Mouse (Mus musculus): Measurements from ENCODE around the gene Piwil4.

The Piwil4 gene

GRCm38 (mm10) chr9:14740151-14740924 lies at the start of gene Piwil4:
TSS of gene Piwil4 (minus strand) at chr9:14740733.
- no peak for DNase-seq

GRCm38 (mm10) chr9:14787356-14787755 lies 46.8 kb upstream of the Piwil4 start:
- DNase-seq, result no peak

DNA sequence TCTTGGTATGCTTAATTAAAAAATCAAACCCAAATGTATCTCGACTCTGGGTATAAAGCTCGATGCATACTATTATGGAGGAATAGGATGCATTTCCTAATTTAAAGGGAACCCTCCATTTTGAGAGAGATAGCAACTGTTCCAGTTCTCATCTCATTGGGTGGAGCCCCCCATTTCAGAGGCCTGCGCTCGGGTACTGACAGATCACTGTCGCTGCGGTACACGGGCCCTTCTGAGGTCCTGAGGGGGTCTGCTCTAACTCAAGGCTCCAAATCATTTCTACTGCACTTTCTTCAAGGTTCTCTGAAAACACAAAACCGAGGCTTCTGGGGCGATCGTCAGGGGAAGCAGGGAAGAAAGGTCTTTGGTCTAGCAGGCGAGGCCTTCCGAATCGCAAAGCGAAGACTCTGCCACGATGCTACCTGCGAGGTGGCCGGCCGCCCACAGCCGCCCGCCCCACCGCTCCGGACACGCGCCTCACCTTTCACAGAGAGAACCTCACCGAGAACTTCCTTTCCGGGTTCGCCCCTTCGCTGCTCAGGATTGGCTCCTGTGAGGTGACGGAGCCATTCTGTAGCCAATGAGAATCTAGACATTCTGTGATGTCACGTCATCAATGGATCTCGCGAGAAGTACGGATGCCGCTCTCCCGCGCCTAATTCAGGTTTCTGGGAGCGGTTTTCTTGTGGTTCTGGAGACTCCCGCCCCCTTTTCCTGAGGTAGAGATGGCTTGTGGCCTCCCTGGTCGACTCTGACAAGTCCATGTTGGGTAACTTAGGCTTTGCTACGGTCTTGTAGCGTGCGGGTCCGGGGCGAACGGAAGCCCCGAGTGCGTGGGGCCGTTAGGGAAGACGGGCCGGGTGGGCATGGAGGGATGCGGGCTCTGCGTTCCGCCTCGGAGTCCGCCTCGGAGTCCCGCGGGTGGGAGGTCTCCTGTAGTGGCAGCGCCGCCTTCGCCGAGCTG lies 43.8 kb upstream of the Piwil4 start, which contains the start of the genes Mre11a and Ankrd49:
Gene Mre11a (plus strand): TSS at position 616 of the 964 bp plus-strand sequence.
Gene Ankrd49 (minus strand): TSS at position 818 of the 964 bp plus-strand sequence.
- peak; percentile 91 to 95 for DNase-seq

DNA sequence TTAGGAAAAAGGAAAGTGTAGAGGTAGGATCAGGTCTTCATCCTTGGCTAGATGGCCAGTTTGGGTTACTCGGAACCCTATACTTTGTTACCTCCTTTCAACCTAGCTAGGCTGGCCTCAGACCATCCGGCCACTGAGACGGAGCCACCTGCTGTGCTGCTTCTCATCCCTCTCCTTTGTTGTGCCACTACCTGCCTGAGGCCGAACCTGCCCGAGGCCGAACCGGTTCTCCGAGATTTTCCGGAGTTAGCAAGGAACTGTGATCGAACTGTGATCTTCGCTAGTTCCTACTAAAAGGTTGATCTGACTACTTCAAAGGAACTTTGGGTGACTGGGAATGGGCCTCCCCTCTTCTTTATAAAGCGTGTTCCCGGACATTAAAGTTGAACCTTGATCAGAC lies 37.8 kb upstream of the Piwil4 start:
- no peak for DNase-seq

DNA sequence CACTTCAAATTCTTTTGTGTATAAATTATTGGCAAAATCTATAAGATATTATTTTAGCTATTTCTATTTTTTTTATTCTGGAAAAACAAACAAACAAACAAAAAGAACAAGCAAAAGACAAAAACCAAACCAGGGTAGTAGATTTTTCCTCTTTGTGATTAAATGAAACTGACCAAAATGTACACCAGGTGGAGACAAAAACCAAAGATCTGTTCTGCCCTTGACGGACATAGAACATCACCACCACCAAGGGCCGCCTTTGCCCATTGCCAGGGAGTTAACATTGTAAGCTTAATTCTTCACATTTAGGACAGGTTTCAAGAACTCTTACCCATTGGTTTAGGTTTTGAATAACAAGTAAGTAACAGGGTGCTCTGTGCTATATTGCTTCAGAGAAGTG lies 33.3 kb upstream of the Piwil4 start:
- DNase-seq, result no peak

- DNase-seq, result no peak
Measured at GRCm38 (mm10) chr9:14772074-14772473, 31.5 kb upstream of the Piwil4 start.

DNA sequence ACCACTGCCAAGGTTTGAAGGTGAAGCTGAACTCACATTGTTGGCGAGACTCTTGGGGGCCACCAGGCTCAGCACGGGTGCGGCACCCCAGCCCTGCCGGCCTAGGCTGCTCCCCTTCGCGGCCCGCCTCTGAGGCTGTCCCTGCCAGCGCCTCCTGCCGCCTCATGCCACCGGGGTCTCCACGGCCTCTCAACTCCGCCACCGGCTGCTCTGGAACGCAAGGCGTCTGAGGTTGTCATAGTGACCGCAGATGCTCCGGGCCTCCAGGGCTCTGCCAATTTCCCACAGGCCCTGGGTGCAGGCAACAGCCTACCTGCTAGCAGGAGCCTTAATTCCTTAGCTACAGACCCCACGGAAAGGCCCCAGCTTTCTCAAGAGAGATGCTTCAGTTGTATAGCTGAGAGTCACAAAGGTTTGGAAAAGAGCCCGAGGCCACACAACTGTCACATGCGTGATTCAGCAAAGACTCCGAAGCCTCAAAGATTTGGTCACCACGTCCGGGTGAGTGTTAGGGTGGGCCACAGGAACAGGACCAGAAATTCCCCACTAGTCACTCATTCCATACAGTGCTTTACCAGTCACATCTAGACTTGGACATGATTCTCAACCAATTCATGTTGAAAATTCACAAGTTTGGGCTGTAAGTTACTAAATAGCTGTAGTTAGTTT lies 30.4 kb upstream of the Piwil4 start, which contains the start of gene 1700012B09Rik:
Gene 1700012B09Rik (minus strand): TSS at position 228 of the 669 bp plus-strand sequence.
- DNase-seq, result no peak

DNA sequence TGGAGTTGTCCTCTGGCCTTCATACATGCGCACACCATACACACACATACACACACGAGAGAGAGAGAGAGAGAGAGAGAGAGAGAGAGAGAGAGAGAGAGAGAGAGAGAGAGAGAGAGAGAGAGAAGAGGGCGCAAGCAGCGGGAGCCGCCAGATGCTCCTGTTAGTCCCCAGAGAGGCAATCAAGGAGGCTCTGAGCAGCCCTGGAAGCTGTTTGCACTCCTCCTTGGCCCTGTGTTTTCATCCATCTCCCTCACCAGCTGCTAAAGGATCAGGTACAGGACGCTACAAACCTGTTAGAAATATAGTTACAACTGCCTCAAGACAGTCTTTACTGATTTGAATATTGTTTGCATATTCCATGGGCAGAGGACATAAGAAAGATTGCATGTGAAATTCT lies 29.3 kb upstream of the Piwil4 start:
- DNase-seq, result no peak

- DNase-seq, result peak; percentile 12 to 33
Measured at GRCm38 (mm10) chr9:14764765-14765164, 24.2 kb upstream of the Piwil4 start.

- DNase-seq, result no peak
Measured at GRCm38 (mm10) chr9:14759261-14759660, 18.7 kb upstream of the Piwil4 start.

DNA sequence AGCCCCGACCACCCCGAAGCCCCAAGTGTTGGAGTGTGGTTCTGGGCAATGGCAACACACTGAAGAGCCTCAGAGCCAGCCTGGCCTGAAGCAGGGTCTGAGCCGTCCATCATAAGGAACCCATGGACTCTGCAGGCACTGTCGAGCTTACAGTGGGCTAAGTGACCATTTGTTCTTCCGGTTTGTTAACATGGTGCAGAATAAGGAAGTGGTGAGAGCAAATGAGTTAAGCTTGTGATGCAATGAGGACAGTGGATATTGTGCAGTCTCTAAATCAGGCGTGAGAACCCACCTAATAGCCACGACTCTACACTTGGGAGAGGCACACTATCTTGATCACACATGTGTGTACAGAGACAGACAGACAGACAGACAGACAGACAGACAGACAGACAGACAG lies 18.1 kb upstream of the Piwil4 start:
- no peak for DNase-seq

DNA sequence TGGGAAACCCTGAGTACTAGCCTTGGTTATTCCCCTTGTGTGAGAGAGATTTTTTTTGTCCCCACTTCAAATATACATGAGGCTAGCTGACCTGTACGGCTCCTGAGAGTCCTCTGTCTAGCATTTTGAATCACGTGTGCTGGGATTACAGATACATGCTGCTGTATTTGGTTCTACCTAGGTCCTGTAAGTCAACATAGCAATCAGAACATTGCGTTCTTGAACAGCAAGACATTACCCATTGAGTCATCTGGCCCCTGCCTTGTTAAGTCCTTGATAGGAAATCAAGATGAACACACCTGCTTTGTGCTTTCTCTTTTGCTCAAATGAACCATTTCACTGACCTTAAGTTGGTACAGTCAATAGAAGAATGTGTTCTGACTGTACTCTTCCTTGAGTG lies 13.9 kb upstream of the Piwil4 start:
- DNase-seq, result no peak

DNA sequence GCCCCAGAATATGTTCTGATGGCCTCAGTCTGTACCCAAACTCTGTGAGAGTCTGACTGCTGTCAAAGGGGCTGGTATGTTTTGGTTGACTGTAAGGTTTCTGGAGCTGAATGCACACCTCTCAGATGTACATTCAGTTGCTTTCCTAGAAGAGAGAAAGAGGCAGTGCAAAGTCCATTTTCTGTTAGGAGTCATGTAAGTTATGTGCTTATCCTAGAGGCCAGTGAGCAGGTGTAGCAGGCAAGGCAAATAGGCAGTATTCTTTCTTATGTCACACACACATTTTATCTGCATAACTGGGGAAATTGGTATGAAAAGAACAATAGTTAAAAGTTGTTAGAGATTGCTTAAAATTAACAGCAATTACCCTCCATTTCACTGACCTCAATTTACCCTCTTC lies 13.4 kb upstream of the Piwil4 start:
- DNase-seq, result no peak

- DNase-seq, result no peak
Measured at GRCm38 (mm10) chr9:14752001-14752522, 11.5 kb upstream of the Piwil4 start, which contains the start of gene Fut4. TSS of gene Fut4 (minus strand) at chr9:14752393.

DNA sequence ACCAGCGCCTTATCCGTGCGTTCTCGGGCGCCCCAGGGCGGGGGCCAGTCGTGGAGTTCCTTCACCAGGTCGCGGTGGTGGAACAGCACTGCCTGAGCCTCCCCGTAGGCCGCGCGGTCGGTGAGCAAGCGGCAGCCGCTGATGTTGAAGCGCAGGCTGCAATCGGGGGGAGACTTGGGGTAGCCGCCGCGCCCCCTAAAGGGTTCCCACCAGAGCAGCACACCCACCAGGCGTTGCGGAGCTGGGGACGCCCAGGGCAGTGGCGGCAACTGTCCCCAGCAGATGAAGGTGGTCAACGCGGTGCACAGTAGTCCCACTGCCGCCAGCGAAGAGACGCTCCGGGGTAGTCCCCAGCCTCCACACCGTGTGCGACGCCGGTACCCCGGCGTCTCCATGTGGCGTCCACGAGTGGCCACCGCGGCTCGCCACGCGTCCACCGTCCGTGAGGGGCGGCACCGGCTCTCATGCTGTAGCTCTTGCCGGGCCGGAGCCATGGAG lies 11.0 kb upstream of the Piwil4 start:
- no peak for DNase-seq

- no peak for DNase-seq
Measured at GRCm38 (mm10) chr9:14750901-14751502, 10.5 kb upstream of the Piwil4 start.

GRCm38 (mm10) chr9:14739498-14740150 lies 909 bp downstream of the Piwil4 start:
- DNase-seq, result no peak

- DNase-seq, result no peak
Measured at GRCm38 (mm10) chr9:14730941-14731541, 9.5 kb downstream of the Piwil4 start.

GRCm38 (mm10) chr9:14728365-14728764 lies 12.2 kb downstream of the Piwil4 start:
- DNase-seq, result no peak

DNA sequence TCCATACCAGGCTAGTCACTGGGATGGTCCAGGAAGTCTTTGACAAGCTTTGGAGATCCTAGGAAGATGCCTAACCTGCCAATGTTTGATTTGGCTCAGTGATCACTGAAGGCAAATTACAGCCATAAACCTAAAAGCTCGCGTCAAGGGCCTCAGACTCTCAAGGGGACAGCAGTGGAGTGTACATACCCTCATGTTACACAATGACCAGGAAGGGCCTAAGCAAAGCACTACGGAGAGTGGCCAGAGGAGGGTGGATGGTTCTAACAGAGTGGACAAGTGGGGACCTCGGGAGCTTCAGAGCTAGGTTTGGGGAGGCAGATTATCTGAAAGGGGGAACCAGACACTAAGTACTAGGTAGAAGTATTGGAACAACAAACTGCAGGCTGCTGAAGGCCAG lies 13.9 kb downstream of the Piwil4 start:
- no peak for DNase-seq

- no peak for DNase-seq
Measured at GRCm38 (mm10) chr9:14726005-14726404, 14.5 kb downstream of the Piwil4 start.

All from cerebellum, adult 18-20 months (tissue).